Mouse (Mus musculus): ENCODE data around the gene Hist1h2ab.

- TF ChIP-seq MAFK (IDR thresholded peaks at IDR 0.05; ENCODE audit: insufficient read depth, low read depth, low read length) (no peak), CHD2 (IDR thresholded peaks at IDR 0.05; ENCODE audit: low read depth, low read length) (no peak), ZC3H11A (IDR thresholded peaks at IDR 0.05; ENCODE audit: borderline replicate concordance, low read depth, low read length) (no peak), ZNF384 (IDR thresholded peaks at IDR 0.05; ENCODE audit: low read depth, low read length) (no peak), HCFC1 (IDR thresholded peaks at IDR 0.05; ENCODE audit: borderline replicate concordance, insufficient read depth, low read length) (no peak)
Measured at GRCm38 (mm10) chr13:23766772-23767171, 15.8 kb downstream of the Hist1h2ab start.
